Mouse (Mus musculus) splenic B cell, adult 2 months (primary cell): ENCODE data around the gene Icam1.
A peak's percentile ranks its signal among the peaks of the same experiment; 100 is the strongest.
"Not testable (repeated sequence)": the region's sequence is repeated elsewhere in the genome, so short reads cannot be mapped to it uniquely, and the experiment has no call there.

ENCODE experiments used
- DNase-seq: peaks from one replicate; pipeline ENCODE4 v3.0.0-alpha.2; 2011; ENCODE audit warnings: low read depth, low spot score
- H3K27me3 ChIP-seq: 2 replicates; pipeline ENCODE4 v1.6.1; 2012; ENCODE audit warnings: mild to moderate bottlenecking, low read length, moderate library complexity, mixed read lengths; ENCODE audit not compliant: control insufficient read depth, poor library complexity, insufficient read depth, severe bottlenecking
- H3K36me3 ChIP-seq: 2 replicates; pipeline ENCODE4 v1.6.1; 2012; ENCODE audit warnings: mild to moderate bottlenecking, low read length, moderate library complexity, mixed read lengths; ENCODE audit not compliant: control insufficient read depth, poor library complexity, insufficient read depth, severe bottlenecking

The Icam1 gene

DNA sequence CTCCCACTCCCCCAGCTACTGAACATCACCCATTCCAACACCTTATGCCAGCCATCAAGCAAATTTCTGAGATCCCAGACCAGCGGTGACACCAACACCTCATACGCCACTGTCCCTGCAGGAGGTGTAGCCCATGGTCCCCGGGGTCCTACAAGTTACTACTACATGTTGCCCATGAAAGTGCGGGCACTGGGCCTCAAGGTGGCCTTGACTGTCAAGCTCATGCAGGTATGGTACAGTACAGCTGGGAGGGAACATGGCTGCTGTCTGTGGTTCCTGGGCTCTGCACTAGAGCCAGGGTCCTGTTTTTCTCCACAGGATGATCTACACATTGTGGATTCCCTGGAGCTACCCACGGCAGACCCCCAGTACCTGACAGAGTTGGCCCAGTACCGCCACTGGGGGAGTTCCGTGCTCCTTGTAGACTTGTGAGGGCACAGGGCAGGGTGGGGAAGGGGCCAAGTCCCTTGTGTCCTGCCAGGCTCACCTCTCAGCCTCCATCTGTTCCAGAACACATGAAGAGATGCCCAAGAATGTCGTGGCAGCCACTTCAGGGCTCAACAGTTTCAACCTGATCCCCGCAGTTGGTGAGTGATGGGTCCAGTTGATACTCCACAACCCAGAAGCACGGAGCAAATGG is 8.4 kb upstream of the Icam1 start:
- DNase-seq = no peak
- Histone ChIP-seq H3K36me3 (peaks cover 13% of the 10 kb centered on the region), H3K27me3 (no peaks in the 10 kb centered on the region)

DNA sequence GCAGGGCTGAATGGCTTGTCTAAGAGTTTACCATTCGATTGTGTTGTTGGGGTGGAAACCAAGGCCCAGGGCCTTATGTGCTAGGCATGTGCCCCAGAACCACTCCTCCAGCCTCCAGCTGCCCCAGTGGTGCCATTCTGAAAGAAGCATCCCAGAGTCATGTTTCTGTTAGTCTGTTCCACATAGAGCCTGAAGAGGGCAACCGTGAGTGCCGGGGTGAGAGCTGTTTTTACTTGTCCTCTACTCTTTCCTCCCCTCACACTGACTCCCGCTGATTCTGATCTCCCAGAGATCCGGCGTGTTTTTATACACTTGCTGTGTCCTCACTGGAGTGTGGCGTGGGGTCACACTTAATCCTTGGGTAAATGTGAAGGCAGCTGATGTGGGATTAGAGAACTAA is 7.8 kb upstream of the Icam1 start:
- Histone ChIP-seq H3K27me3 (no peaks in the 10 kb centered on the region), H3K36me3 (peaks cover 13% of the 10 kb centered on the region)
- DNase-seq = no peak

DNA sequence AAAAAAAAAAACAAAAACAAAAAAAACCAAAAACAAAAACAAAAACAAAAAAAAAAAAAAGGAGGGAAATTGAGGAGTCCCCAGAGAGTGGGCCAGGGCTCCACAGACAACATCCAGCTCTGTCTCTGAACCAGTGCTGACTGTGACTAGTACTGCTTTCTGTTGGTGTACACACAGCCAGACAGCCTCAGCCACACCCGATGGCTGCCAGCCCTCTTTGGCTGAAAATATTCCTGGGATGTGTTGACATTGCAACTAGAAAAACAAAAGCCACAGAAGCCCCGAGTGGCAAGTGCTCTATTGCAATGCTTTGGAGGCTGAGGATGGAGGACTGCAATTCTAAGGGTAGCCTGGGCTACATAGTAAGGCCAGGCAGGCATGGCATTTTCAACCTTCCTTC is 5.4 kb upstream of the Icam1 start:
- DNase-seq = no peak
- peaks cover 13% of the 10 kb centered on the region for H3K36me3 ChIP-seq
- no peaks in the 10 kb centered on the region for H3K27me3 ChIP-seq

DNA sequence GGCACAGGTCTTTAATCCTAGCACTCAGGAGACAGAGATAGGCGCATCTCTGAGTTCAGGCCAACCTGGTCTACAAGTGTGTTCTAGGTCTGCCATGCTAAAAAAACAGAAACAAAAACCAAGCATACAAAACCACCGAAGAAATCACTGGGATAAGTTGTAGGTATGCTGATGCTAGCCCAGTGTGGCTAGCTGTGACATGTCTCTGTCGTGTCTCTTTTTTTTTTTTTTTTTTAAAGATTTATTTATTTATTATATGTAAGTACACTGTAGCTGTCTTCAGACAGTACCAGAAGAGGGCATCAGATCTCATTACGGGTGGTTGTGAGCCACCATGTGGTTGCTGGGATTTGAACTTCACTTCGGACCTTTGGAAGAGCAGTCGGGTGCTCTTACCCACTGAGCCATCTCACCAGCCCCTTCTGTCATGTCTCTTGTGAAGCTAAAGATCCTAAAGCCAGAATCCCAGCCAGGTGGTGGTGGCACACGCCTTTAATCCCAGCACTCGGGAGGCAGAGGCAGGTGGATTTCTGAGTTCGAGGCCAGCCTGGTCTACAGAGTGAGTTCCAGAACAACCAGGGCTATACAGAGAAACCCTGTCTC is 4.7 kb upstream of the Icam1 start:
- not testable (repeated sequence) for H3K27me3 ChIP-seq, DNase-seq
- H3K36me3 ChIP-seq = peaks cover 13% of the 10 kb centered on the region

DNA sequence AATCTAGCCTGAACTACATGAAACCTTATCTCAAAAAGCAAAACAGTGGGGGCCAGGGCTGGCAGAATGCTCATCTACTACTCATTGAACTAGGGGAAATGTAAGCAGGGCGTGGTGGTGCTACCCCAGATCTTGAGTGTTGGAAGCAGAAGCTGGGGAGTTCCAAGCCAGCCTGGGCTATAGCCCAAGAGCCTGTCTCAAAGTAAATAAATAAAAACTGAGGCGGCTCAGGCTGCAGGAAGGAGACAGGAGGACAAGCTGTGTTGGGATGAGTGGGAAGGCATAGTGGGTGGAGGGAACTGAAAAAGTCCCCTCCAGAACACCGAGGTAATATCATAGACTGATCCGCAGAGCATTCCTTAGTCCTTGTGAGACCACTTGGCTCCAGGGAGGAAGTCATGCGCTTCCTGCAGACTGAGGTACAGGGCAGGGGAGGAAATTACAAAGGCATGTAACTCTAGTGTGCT is 3.9 kb upstream of the Icam1 start:
- no peaks in the 10 kb centered on the region for H3K27me3 ChIP-seq
- peaks cover 8% of the 10 kb centered on the region for H3K36me3 ChIP-seq
- no peak for DNase-seq

DNA sequence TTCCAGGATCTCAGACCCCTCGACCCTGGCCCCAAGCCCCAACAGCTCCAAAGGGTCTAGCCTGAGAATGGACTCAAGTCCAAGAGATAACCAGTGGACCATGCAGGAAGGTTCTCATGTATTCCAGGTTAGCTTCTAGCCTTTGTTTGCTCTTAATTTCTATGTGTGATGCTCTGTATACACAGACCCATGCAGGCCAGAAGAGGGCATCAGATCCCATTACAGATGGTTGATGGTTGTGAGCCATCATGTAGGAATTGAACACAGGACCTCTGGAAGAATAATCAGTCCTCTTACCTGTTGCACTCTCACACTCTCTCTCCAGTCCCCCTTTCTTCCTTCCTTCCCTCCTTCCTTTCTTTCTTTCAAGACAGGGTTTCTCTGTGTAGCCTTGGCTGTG is 3.4 kb upstream of the Icam1 start:
- Histone ChIP-seq H3K36me3 (peaks cover 5% of the 10 kb centered on the region; the same call in 1 of the 2 replicates), H3K27me3 (no peaks in the 10 kb centered on the region)
- no peak for DNase-seq

DNA sequence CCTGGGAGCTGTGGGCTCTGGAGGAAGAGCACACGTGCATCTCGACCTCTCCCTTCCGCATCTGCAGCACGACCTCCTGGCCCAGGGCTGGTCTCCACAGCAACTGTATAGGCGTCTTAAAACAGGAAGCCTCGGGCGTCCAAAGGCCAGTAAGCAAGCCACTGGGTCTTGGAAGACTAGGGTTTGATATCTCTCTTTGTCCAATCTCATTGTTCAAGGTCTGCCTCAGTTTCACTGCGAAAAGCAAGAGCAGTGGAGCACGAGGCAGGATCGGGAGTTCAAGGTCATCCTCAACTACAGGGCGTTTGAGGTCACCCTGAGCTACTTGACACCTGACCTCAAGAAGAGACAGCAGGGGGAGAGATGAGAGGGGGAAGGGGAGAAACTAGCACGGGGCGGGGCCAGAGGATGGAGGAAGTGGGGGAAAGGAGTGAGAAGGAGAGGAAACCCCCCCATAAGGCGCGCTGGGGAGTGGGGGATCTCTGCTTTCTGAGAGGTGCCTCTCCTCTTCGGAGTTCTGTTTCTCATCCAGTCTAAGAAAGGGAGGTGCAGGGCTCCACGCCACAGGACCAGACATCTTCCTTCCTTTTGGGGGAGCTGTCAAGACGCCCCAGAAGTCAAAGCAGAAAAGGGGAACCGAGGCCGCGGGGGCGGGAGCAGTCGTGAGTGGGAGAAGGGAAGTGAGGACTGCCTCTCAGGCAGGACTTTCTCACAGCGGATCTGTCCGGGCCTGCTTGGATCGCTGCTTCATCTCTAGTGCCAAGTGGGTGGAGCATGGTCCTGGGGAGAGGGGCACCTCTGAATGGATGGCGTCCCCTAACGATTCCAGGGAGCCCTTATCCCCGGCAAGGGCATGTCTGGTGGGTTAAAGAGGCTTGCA is 854 bp upstream of the Icam1 start:
- peak; percentile 90 for DNase-seq
- 0 out of 2 replicates have a peak, but pooled peaks cover 3% of the 10 kb centered on the region for H3K36me3 ChIP-seq

DNA sequence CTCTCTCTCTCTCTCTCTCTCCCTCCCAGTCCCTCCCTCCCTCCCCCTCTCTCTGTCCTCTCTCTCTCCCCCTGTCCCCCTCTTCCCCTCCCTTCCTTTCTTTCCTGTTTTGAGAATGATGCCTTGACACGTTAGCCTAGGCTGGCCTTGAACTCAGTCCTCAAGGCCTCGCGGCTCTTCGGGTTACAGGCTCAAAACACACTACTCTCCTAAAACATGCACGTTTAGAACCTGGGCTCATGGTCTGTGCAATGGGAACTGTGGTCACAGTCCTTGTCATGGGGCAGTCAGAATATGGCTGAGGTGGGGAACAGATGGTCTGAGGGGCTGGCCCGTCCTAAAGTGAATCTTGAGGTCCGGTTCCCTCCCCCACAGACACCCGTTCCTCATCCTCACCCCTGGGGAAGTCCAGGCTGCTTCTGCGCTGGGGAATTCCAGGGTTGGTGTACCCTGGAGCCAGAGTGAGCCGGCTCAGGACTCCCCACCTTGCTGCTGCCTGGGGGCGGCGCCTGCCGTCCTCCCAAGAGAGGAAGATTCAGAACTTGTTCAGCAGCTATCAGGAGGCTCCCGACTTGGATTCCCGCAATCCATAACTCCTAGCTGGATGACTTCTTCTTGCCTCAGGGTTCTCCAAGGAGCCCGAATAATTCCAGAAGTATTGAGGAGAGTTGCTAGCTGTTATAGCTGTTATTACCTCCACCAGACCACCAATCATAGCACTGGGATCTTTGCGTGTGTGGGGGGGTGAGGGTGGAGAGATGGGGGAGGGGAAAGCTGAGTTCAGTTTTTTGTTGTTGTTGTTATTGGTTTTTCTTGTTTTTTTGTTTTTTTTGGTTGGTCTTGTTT is 769 bp downstream of the Icam1 start:
- peak; percentile 60 for DNase-seq
- H3K36me3 ChIP-seq = peaks cover 3% of the 10 kb centered on the region; the same call in 1 of the 2 replicates
- H3K27me3 ChIP-seq = no peaks in the 10 kb centered on the region

More for the DNA sequence above, 854 bp upstream of the Icam1 start:
- H3K27me3 ChIP-seq = no peaks in the 10 kb centered on the region

DNA sequence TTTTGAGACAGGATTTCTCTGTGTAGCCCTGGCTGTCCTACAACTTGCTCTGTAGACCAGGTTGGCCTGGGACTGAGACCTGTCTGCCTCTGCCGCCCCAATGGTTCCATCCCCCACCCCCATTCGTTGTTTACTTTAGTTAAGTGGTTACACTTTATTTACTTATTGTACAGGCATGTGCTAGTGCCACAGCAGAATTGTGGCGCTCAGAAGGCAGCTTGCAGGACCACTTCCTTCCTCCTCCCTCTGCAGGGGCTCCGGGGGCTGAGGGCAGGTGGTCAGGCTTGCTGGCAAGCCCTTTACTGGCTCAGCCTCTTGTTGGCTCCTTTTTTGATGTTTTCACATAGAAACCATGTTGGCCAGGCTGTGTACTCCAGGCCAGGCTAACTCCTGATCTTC is 1.4 kb downstream of the Icam1 start:
- Histone ChIP-seq H3K36me3 (peaks cover 6% of the 10 kb centered on the region; the same call in 1 of the 2 replicates), H3K27me3 (no peaks in the 10 kb centered on the region)
- no peak for DNase-seq

DNA sequence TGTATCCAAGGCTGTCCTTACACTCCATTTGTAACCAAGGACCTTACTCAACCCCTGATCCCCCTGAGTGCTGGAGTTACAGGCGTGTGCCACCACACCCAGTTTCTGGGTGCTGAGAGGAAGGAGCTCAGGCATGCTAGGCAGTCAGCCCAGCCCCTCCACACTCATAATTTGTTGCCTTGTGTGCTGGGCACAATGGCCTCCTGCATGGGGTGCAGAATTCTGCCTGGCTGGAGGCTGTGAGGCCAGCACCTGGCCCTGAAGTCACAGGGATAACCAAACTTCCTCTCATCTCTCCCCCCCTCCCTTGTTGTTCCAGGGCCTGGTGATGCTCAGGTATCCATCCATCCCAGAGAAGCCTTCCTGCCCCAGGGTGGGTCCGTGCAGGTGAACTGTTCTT is 2.8 kb downstream of the Icam1 start:
- no peak for DNase-seq
- no peaks in the 10 kb centered on the region for H3K27me3 ChIP-seq
- peaks cover 6% of the 10 kb centered on the region; the same call in 1 of the 2 replicates for H3K36me3 ChIP-seq

DNA sequence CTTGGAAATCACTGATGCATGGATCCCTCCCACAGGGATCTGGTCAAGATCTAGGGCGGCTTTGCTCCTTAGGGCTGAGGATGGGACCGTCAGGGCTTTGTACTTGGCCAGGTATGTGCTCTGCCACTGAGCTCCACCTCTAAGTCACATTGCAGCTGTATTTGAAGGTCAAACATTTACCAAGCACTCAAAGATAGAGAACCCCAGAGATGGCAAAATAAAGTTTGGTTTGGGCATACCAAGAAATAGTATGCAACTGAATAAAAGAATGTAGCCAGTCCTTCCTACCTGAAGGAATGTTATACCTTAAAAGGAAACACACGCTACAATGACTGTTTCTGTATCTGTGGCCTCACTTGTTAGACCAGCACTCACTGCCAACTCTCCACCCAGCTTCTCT is 5.6 kb downstream of the Icam1 start:
- H3K27me3 ChIP-seq = no peaks in the 10 kb centered on the region
- peaks cover 13% of the 10 kb centered on the region for H3K36me3 ChIP-seq
- no peak for DNase-seq

DNA sequence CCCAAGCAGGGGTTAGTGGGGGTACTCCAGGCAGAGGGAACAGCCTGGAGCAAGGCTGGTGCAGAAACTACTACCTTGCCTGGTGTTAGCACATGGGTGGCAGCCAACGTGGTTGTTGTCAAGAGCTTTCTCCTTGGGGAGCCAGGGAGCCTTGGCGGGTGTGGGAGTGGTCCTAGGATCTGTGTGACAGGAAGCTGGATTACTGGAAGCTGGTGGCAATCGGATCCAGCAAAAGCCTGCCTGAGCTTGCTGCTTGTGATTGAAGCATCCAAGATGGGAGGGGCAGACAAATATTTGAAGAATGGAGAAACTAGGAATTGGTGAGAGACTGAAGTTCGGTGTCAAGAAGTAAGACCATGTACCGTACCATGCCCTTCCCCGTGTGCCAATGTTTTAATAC is 6.5 kb downstream of the Icam1 start:
- DNase-seq = no peak
- H3K27me3 ChIP-seq = no peaks in the 10 kb centered on the region
- peaks cover 15% of the 10 kb centered on the region for H3K36me3 ChIP-seq

DNA sequence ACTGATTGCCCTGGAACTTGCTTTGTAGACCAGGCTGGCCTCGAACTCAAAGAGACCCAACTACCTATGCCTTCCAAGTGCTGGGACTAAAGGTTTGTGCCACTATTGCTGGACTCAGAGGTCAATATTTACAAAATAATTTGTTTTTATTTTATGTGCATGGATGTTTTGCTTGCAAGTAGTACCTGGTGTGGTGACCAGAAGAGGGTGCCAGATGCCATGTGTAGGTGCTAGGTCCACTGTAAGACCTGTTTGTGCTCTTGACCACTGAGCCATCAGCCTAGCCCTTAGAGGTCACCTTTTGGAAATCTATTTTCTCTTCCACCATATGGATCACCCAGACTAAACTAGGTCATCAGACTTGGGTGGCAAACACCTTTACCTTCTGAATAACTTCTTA is 6.9 kb downstream of the Icam1 start:
- H3K36me3 ChIP-seq = peaks cover 16% of the 10 kb centered on the region
- no peaks in the 10 kb centered on the region for H3K27me3 ChIP-seq
- DNase-seq = no peak

DNA sequence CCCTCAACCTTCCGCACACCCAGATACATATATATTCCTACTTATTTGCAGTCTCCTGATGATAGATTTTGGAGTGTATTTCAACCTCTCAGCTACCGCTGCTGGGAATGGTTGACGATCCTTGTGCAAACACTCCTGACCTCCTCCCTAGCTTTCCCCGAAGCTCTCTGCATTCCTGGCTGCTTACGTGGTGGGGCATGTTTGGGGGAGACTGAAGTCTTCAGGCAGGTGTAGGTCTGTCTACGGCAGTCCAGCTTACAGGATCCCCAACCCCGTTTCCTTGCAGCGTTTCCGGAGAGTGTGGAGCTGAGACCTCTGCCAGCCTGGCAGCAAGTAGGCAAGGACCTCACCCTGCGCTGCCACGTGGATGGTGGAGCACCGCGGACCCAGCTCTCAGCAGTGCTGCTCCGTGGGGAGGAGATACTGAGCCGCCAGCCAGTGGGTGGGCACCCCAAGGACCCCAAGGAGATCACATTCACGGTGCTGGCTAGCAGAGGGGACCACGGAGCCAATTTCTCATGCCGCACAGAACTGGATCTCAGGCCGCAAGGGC is 9.5 kb downstream of the Icam1 start:
- Histone ChIP-seq H3K36me3 (peaks cover 16% of the 10 kb centered on the region), H3K27me3 (no peaks in the 10 kb centered on the region)
- no peak for DNase-seq
